19 mouse cellular contexts compared by ENCODE assay signal in genomic region chr12:102682722-102683299, GRCm38 (mm10). TPM values are rescaled to one million over a fixed set of nuclear protein-coding genes. Genes with fewer than 3 reads are reported as not detected.
DNase-seq lines count a peak whose midpoint lies in the region; ATAC-seq lines count a peak whose summit lies in the region.
"Had no signal": no experiment of that assay in that cellular context is flagged by ENCODE, and none has a peak within 500 bp of the region (broad histone marks: within the 10 kb centered on the region; RNA-seq: fewer than 3 reads in every experiment).

No protein-coding gene starts in this region.

- intact Hi-C loops in gastrocnemius, postnatal 36 days (cut with DNase I): no loop called here

- no peak for DNase-seq in forebrain, embryonic 10.5 days (ENCODE audit: extremely low spot score, low spot score)
- DNase-seq in forebrain, embryonic 11.5 days (ENCODE audit: low spot score): no peak
- DNase-seq in thymus, postnatal 4 days: peak; percentile 31
- no peak for DNase-seq in thymus, adult 18-20 months
- DNase-seq in gastrocnemius, postnatal 36 days: peak; percentile 57 to 65
- DNase-seq in kidney, postnatal 36 days: no peak
- no peak for DNase-seq in right cerebral cortex, adult 2 months (ENCODE audit: low spot score in 2 of 2)
- DNase-seq: layer of hippocampus, adult 9-11 months; lung, postnatal 10 days; retina, postnatal 1 day; spleen, adult 18-20 months had no signal

- no peak overlapping the region for H3K9ac ChIP-seq in forebrain, embryonic 11.5 days (ENCODE audit: low read length)
- H3K9ac ChIP-seq: embryonic facial prominence, embryonic 15.5 days; limb, embryonic 12.5 days; liver, embryonic 15.5 days; midbrain, embryonic 15.5 days had no signal

- H3K9me3 ChIP-seq in forebrain, embryonic 10.5 days: no peaks in the 10 kb centered on the region
- no peaks in the 10 kb centered on the region for H3K9me3 ChIP-seq in forebrain, embryonic 11.5 days (ENCODE audit: control insufficient read depth, low read length)
- H3K9me3 ChIP-seq: embryonic facial prominence, embryonic 15.5 days; limb, embryonic 12.5 days; liver, embryonic 15.5 days; midbrain, embryonic 15.5 days had no signal

- 86% methylated on average over 7 of the region's 7 CpGs for WGBS in forebrain, embryonic 10.5 days
- WGBS in forebrain, embryonic 11.5 days: 91% methylated on average over 7 of the region's 7 CpGs

- H3K4me1 ChIP-seq in forebrain, embryonic 10.5 days: peaks cover 64% of the 10 kb centered on the region
- peaks cover 4% of the 10 kb centered on the region for H3K4me1 ChIP-seq in forebrain, embryonic 11.5 days (replicated peaks; ENCODE audit: control insufficient read depth, insufficient read depth, low read length)

- H3K4me2 ChIP-seq in forebrain, embryonic 11.5 days (ENCODE audit: low read depth, low read length, severe bottlenecking): no peak overlapping the region
- H3K4me2 ChIP-seq: embryonic facial prominence, embryonic 15.5 days; limb, embryonic 12.5 days; liver, embryonic 15.5 days; midbrain, embryonic 15.5 days had no signal

- peak overlapping the region; percentile 25; the same call in 1 of the 2 replicates for H3K27ac ChIP-seq in forebrain, embryonic 10.5 days
- H3K27ac ChIP-seq in forebrain, embryonic 11.5 days (ENCODE audit: low read depth, low read length): no peak overlapping the region
- H3K27ac ChIP-seq: embryonic facial prominence, embryonic 15.5 days; kidney, postnatal 0 days; limb, embryonic 12.5 days; liver, embryonic 15.5 days; midbrain, embryonic 15.5 days had no signal

- no peaks in the 10 kb centered on the region for H3K36me3 ChIP-seq in forebrain, embryonic 10.5 days (replicated peaks)
- no peaks in the 10 kb centered on the region for H3K36me3 ChIP-seq in forebrain, embryonic 11.5 days (ENCODE audit: control insufficient read depth, insufficient read depth, low read length)
- H3K36me3 ChIP-seq: embryonic facial prominence, embryonic 15.5 days; limb, embryonic 12.5 days; liver, embryonic 15.5 days; midbrain, embryonic 15.5 days had no signal

- no peak overlapping the region for H3K4me3 ChIP-seq in forebrain, embryonic 10.5 days
- H3K4me3 ChIP-seq in forebrain, embryonic 11.5 days (ENCODE audit: low read depth, low read length): no peak overlapping the region
- H3K4me3 ChIP-seq: embryonic facial prominence, embryonic 15.5 days; limb, embryonic 12.5 days; liver, embryonic 15.5 days; midbrain, embryonic 15.5 days had no signal

- H3K27me3 ChIP-seq in forebrain, embryonic 10.5 days (ENCODE audit: poor library complexity, severe bottlenecking): no peaks in the 10 kb centered on the region
- H3K27me3 ChIP-seq in forebrain, embryonic 11.5 days (ENCODE audit: control insufficient read depth, insufficient read depth, low read length): no peaks in the 10 kb centered on the region
- H3K27me3 ChIP-seq: embryonic facial prominence, embryonic 15.5 days; limb, embryonic 12.5 days; liver, embryonic 15.5 days; midbrain, embryonic 15.5 days; Patski had no signal

- no peak for ATAC-seq in forebrain, embryonic 11.5 days (replicated peaks; ENCODE audit: low FRiP score)
- ATAC-seq: forebrain, embryonic 14.5 days; inflammation-experienced regulatory T-cells, adult 6 months; midbrain, embryonic 15.5 days; Patski had no signal

RNA-seq across cellular contexts. Expression of gene Itpk1, which starts 21.9 kb away (rescaled TPM):
- 16.5 and 18.5 TPM in 2 replicates for polyA plus RNA-seq in forebrain, embryonic 10.5 days (2016; fragmentation: Nextera tagmentation; extraction: Ambion mirVana)
- 19.6 and 21.5 TPM in 2 replicates for polyA plus RNA-seq in forebrain, embryonic 11.5 days (2014; fragmentation: Nextera tagmentation; extraction: Ambion mirVana)
- total RNA-seq in gastrocnemius, postnatal 36 days (2021): 1 to 10 TPM; 6.3 to 8.4 TPM

Comparison
In these comparisons a context has a peak if more than half of its experiments do, and no peak if none do; other contexts are left out.
1. DNase-seq: peak in thymus, postnatal 4 days (single experiment) and gastrocnemius, postnatal 36 days (2 of 2); none in forebrain, embryonic 10.5 days (single experiment), forebrain, embryonic 11.5 days (single experiment), thymus, adult 18-20 months (0 of 2), kidney, postnatal 36 days (0 of 2) and right cerebral cortex, adult 2 months (0 of 2).